Mouse (Mus musculus): Measurements from ENCODE around the gene Lsm2. TPM values are rescaled to one million over a fixed set of nuclear protein-coding genes. Genes with fewer than 3 reads are reported as not detected.

Gene Lsm2
- polyA plus RNA-seq, 1 experiment from 2014 or later = 219 TPM

DNA sequence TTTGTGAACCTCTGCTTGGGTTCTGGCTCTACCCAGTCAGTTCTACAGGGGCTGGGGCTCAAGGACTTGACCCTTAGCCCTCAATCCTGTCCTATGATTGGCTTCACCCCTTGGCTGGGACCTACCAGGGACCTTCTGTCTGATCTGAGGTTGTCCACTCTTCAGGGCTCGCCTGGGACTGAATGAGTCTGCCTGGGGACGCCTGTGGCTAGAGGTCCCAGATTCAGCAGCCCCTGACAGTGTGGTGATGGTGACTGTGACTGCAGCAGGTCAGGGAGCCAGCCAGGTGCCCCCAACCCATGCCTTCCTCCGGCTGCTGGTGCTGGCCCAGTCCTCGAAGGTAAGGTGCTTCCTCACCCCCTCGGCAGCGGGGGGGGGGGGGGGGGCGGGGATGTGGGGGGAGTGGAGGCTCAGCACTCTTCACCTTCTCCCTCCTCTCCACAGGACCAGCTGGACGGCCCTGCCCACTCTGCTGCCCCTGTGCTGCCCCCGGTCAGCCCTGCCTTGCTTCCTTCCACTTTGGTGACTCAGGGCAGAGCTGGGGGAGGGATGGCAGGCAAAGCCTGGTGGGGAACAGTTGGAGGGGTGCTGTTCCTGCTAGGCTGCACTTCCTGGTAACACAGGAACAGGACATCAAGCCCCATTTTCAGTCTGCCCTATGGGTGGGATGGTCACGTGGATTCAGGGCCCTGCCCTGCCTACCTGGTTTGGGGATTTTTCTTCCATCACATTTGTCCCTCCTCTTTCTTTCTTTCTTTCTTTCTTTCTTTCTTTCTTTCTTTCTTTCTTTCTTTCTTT is 43.2 kb downstream of the Lsm2 start:
- 55% methylated on average over 7 of the region's 10 CpGs for WGBS
- no peak for ATAC-seq (replicated peaks; ENCODE audit: insufficient number of reproducible peaks, low FRiP score, low TSS enrichment, low read depth)
- no peak overlapping the region for H3K27ac ChIP-seq (replicated peaks; ENCODE audit: low read depth, low read length)
- no peaks in the 10 kb centered on the region for H3K27me3 ChIP-seq (ENCODE audit: control insufficient read depth, insufficient read depth, low read length)
- no peaks in the 10 kb centered on the region for H3K36me3 ChIP-seq (replicated peaks; ENCODE audit: control insufficient read depth, insufficient read depth, low read depth, low read length)
- no peak overlapping the region for H3K4me3 ChIP-seq (ENCODE audit: low read depth, low read length)
- H3K9me3 ChIP-seq (replicated peaks; ENCODE audit: control insufficient read depth, low read length) = no peaks in the 10 kb centered on the region
- no peak overlapping the region for H3K4me2 ChIP-seq (ENCODE audit: low read depth, low read length)
- peaks cover 3% of the 10 kb centered on the region for H3K4me1 ChIP-seq (ENCODE audit: control insufficient read depth, insufficient read depth, low read length)
- no peak for DNase-seq (ENCODE audit: low spot score)
- H3K9ac ChIP-seq (replicated peaks; ENCODE audit: low read length) = no peak overlapping the region

DNA sequence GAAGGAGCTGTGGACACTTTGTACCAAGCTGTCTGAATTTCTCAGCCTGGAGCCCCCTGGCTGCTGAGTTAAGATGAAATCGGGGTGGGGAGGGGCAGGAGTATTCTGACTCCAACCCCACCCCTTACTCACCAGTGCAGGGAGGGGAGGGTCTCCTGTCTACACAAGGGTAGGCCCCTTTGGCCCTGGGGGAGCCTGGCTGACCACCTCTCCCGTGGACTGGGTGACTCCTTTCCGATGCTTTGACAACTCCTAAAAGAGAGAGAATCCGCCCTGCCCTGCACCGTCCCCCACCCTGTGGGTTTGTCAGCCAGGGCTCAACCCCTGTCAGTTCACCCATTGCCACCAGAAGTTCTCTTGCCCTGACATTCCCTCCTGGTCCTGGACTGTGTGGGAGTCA is 44.5 kb downstream of the Lsm2 start:
- Histone ChIP-seq H3K27me3 (ENCODE audit: control insufficient read depth, insufficient read depth, low read length) (no peaks in the 10 kb centered on the region), H3K9ac (replicated peaks; ENCODE audit: low read length) (no peak overlapping the region), H3K27ac (replicated peaks; ENCODE audit: low read depth, low read length) (no peak overlapping the region), H3K4me2 (ENCODE audit: low read depth, low read length) (no peak overlapping the region), H3K9me3 (replicated peaks; ENCODE audit: control insufficient read depth, low read length) (no peaks in the 10 kb centered on the region), H3K36me3 (replicated peaks; ENCODE audit: control insufficient read depth, insufficient read depth, low read depth, low read length) (no peaks in the 10 kb centered on the region), H3K4me3 (ENCODE audit: low read depth, low read length) (no peak overlapping the region), H3K4me1 (ENCODE audit: control insufficient read depth, insufficient read depth, low read length) (peaks cover 3% of the 10 kb centered on the region)
- WGBS = 76% methylated on average over 5 of the region's 5 CpGs
- DNase-seq (ENCODE audit: low spot score) (no peak), ATAC-seq (replicated peaks; ENCODE audit: insufficient number of reproducible peaks, low FRiP score, low TSS enrichment, low read depth) (no peak)

- H3K4me2 ChIP-seq (ENCODE audit: low read depth, low read length) = peak within 1 kb of the TSS; percentile 25; the same call in 1 of the 2 replicates
- H3K4me1 ChIP-seq (ENCODE audit: control insufficient read depth, insufficient read depth, low read length) = peaks cover 3% of the 10 kb centered on the region
These were observed 45.8 kb downstream of the Lsm2 start, which contains the start of gene Sapcd1 for GRCm38 (mm10) chr17:35027277-35028068. Sapcd1 (minus strand) TSS chr17:35028016.

GRCm38 (mm10) chr17:35028315-35028714 is 46.7 kb downstream of the Lsm2 start:
- WGBS = 73% methylated on average over 2 of the region's 2 CpGs
- no peaks in the 10 kb centered on the region for H3K36me3 ChIP-seq (replicated peaks; ENCODE audit: control insufficient read depth, insufficient read depth, low read depth, low read length)
- H3K4me3 ChIP-seq (ENCODE audit: low read depth, low read length) = no peak overlapping the region
- DNase-seq (ENCODE audit: low spot score) (no peak), ATAC-seq (replicated peaks; ENCODE audit: insufficient number of reproducible peaks, low FRiP score, low TSS enrichment, low read depth) (no peak)
- peaks cover 3% of the 10 kb centered on the region for H3K4me1 ChIP-seq (ENCODE audit: control insufficient read depth, insufficient read depth, low read length)
- no peak overlapping the region for H3K4me2 ChIP-seq (ENCODE audit: low read depth, low read length)
- H3K9ac ChIP-seq (replicated peaks; ENCODE audit: low read length) = no peak overlapping the region
- no peaks in the 10 kb centered on the region for H3K27me3 ChIP-seq (ENCODE audit: control insufficient read depth, insufficient read depth, low read length)
- no peak overlapping the region for H3K27ac ChIP-seq (replicated peaks; ENCODE audit: low read depth, low read length)
- no peaks in the 10 kb centered on the region for H3K9me3 ChIP-seq (replicated peaks; ENCODE audit: control insufficient read depth, low read length)

More at GRCm38 (mm10) chr17:35027277-35028068, 45.8 kb downstream of the Lsm2 start, which contains the start of gene Sapcd1:
- H3K27me3 ChIP-seq (ENCODE audit: control insufficient read depth, insufficient read depth, low read length) = no peaks in the 10 kb centered on the region
- peak within 1 kb of the TSS; percentile 38; the same call in 1 of the 2 replicates for H3K27ac ChIP-seq (replicated peaks; ENCODE audit: low read depth, low read length)
- DNase-seq (ENCODE audit: low spot score) (peak; percentile 38), ATAC-seq (replicated peaks; ENCODE audit: insufficient number of reproducible peaks, low FRiP score, low TSS enrichment, low read depth) (0 out of 2 replicates have a peak, but pooled peaks have one; percentile 45)
- H3K9ac ChIP-seq (replicated peaks; ENCODE audit: low read length) = peak within 1 kb of the TSS; percentile 51
- 37% methylated on average over 13 of the region's 13 CpGs for WGBS
- no peaks in the 10 kb centered on the region for H3K9me3 ChIP-seq (replicated peaks; ENCODE audit: control insufficient read depth, low read length)
- H3K36me3 ChIP-seq (replicated peaks; ENCODE audit: control insufficient read depth, insufficient read depth, low read depth, low read length) = no peaks in the 10 kb centered on the region
- H3K4me3 ChIP-seq (ENCODE audit: low read depth, low read length) = peak within 1 kb of the TSS; percentile 12; the same call in 1 of the 2 replicates

- H3K4me2 ChIP-seq (ENCODE audit: low read depth, low read length) = no peak overlapping the region
- peaks cover 3% of the 10 kb centered on the region for H3K4me1 ChIP-seq (ENCODE audit: control insufficient read depth, insufficient read depth, low read length)
- no peaks in the 10 kb centered on the region for H3K27me3 ChIP-seq (ENCODE audit: control insufficient read depth, insufficient read depth, low read length)
- peak overlapping the region; percentile 13; the same call in 1 of the 2 replicates for H3K9ac ChIP-seq (replicated peaks; ENCODE audit: low read length)
- no peak overlapping the region for H3K4me3 ChIP-seq (ENCODE audit: low read depth, low read length)
- WGBS = 27% methylated on average over 19 of the region's 19 CpGs
- H3K27ac ChIP-seq (replicated peaks; ENCODE audit: low read depth, low read length) = no peak overlapping the region
- H3K36me3 ChIP-seq (replicated peaks; ENCODE audit: control insufficient read depth, insufficient read depth, low read depth, low read length) = no peaks in the 10 kb centered on the region
- H3K9me3 ChIP-seq (replicated peaks; ENCODE audit: control insufficient read depth, low read length) = no peaks in the 10 kb centered on the region
- DNase-seq (ENCODE audit: low spot score) (peak; percentile 56), ATAC-seq (replicated peaks; ENCODE audit: insufficient number of reproducible peaks, low FRiP score, low TSS enrichment, low read depth) (no peak)
These were observed 48.2 kb downstream of the Lsm2 start for GRCm38 (mm10) chr17:35029691-35030532.

DNA sequence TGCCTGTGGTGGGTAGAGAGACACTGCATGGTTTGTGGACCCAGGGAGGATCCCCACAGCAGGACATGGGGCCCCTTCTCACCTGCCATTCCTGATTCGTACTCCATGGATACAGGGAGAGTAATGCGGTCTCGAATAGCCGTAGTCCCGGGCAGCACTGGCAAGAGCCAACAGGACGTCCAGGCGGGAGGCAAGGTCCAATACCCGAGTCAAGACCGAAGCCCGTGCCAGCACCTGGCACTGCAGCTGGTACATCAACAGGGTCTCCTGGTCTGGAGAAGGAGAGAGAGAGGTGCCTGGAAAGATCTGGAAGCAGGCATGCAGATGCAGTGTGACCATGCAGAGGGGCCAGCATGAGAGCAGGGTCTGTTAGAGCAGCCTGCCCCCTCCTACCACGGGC is 49.6 kb downstream of the Lsm2 start:
- no peak overlapping the region for H3K4me3 ChIP-seq (ENCODE audit: low read depth, low read length)
- 94% methylated on average over 11 of the region's 11 CpGs for WGBS

GRCm38 (mm10) chr17:35031880-35032279 is 50.2 kb downstream of the Lsm2 start:
- H3K9ac ChIP-seq (replicated peaks; ENCODE audit: low read length) = no peak overlapping the region
- H3K4me1 ChIP-seq (ENCODE audit: control insufficient read depth, insufficient read depth, low read length) = peaks cover 3% of the 10 kb centered on the region
- no peaks in the 10 kb centered on the region for H3K27me3 ChIP-seq (ENCODE audit: control insufficient read depth, insufficient read depth, low read length)
- H3K36me3 ChIP-seq (replicated peaks; ENCODE audit: control insufficient read depth, insufficient read depth, low read depth, low read length) = no peaks in the 10 kb centered on the region
- no peak overlapping the region for H3K4me2 ChIP-seq (ENCODE audit: low read depth, low read length)
- H3K4me3 ChIP-seq (ENCODE audit: low read depth, low read length) = no peak overlapping the region
- H3K27ac ChIP-seq (replicated peaks; ENCODE audit: low read depth, low read length) = no peak overlapping the region
- WGBS = 75% methylated on average over 7 of the region's 7 CpGs
- DNase-seq (ENCODE audit: low spot score) (no peak), ATAC-seq (replicated peaks; ENCODE audit: insufficient number of reproducible peaks, low FRiP score, low TSS enrichment, low read depth) (no peak)
- no peaks in the 10 kb centered on the region for H3K9me3 ChIP-seq (replicated peaks; ENCODE audit: control insufficient read depth, low read length)

More for the DNA sequence above, 49.6 kb downstream of the Lsm2 start:
- peaks cover 3% of the 10 kb centered on the region for H3K4me1 ChIP-seq (ENCODE audit: control insufficient read depth, insufficient read depth, low read length)
- no peak overlapping the region for H3K4me2 ChIP-seq (ENCODE audit: low read depth, low read length)
- DNase-seq (ENCODE audit: low spot score) (no peak), ATAC-seq (replicated peaks; ENCODE audit: insufficient number of reproducible peaks, low FRiP score, low TSS enrichment, low read depth) (no peak)
- H3K27ac ChIP-seq (replicated peaks; ENCODE audit: low read depth, low read length) = no peak overlapping the region
- H3K27me3 ChIP-seq (ENCODE audit: control insufficient read depth, insufficient read depth, low read length) = no peaks in the 10 kb centered on the region
- no peaks in the 10 kb centered on the region for H3K36me3 ChIP-seq (replicated peaks; ENCODE audit: control insufficient read depth, insufficient read depth, low read depth, low read length)
- no peaks in the 10 kb centered on the region for H3K9me3 ChIP-seq (replicated peaks; ENCODE audit: control insufficient read depth, low read length)
- H3K9ac ChIP-seq (replicated peaks; ENCODE audit: low read length) = no peak overlapping the region

Measured in embryonic facial prominence, embryonic 11.5 days (tissue).